Mouse (Mus musculus) embryonic fibroblast, embryonic 13.5 days (primary cell): ENCODE results near the gene Stx2.

Experiments used
- CTCF ChIP-seq: IDR thresholded peaks from 2 replicates; pipeline ENCODE4 v1.5.1; 2011; ENCODE audit warnings: mild to moderate bottlenecking, control low read depth, low read length, moderate library complexity, borderline replicate concordance; ENCODE audit not compliant: insufficient read depth
- POLR2A ChIP-seq: IDR thresholded peaks from 2 replicates; pipeline ENCODE4 v1.6.1; 2011; ENCODE audit warnings: low read depth, mild to moderate bottlenecking, control low read depth, low read length, moderate library complexity

- no peak for TF ChIP-seq POLR2A
- no peak for TF ChIP-seq CTCF
Measured at GRCm38 (mm10) chr5:129037739-129038138, 29.4 kb upstream of the Stx2 start.
